Mouse (Mus musculus) Muller cell, postnatal 12 days (primary cell): ENCODE data around the gene Plg.
A peak's percentile ranks its signal among the peaks of the same experiment; 100 is the strongest.

Source experiments
- DNase-seq: peaks from one replicate; pipeline ENCODE4 v3.0.0-alpha.2; 2015; ENCODE audit errors: inconsistent ontology term

The Plg gene

GRCm38 (mm10) chr17:12385049-12385794 is 6.8 kb downstream of the Plg start:
- DNase-seq: no peak

- DNase-seq: no peak
These were observed 9.4 kb downstream of the Plg start for GRCm38 (mm10) chr17:12387781-12388180.

GRCm38 (mm10) chr17:12388239-12388638 is 9.8 kb downstream of the Plg start:
- DNase-seq: no peak

GRCm38 (mm10) chr17:12396163-12396677 is 17.8 kb downstream of the Plg start:
- DNase-seq: no peak

DNA sequence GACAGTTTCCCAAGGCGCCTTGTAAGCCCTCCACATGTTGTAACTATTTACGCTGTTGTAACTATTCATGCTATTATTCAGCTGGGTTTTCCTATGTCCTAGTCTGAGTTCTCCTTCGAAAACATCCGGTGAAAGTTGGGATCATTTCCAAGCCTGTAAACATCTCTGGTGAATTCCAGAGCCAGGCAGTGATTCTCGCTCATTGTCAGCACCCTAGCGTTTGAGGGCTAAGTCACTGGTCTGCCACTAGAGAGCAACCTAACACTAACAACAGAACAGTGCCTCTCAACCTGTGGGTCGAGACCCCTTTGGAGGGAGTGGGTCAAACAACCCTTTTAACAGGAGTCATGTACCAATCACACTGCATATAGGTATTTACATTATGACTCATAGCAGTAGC is 25.0 kb downstream of the Plg start:
- no peak for DNase-seq

DNA sequence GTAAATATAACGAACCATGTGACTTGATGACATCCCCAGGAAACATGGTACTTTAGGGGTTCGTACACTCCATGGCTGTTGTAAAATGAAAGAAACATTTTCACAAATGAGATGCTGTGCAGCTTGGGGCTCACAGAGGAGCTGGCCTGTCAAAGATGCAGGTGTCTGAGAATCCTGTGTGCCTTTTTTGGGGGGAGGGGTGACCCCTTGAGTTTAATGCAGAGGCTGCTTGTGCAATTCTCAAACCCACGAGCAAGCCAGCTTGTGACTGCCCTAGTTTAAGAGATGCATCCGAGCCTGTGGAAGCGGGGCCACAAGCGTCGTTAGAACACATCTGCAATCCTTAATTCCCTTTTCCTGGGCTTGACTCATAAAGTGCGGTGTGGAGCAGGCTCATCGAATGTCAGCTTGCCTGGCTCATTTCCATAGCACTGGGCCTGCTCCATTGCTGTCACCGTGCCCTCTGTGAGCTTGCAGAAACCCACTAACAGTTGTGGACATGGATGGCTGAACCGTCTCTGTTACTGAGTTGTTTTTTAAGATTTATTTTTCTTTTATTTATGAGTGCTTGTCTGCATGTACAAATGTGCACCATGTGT is 31.0 kb downstream of the Plg start:
- DNase-seq: no peak

GRCm38 (mm10) chr17:12412181-12412890 is 33.9 kb downstream of the Plg start:
- DNase-seq: no peak

GRCm38 (mm10) chr17:12412891-12413237 is 34.5 kb downstream of the Plg start:
- DNase-seq: no peak

DNA sequence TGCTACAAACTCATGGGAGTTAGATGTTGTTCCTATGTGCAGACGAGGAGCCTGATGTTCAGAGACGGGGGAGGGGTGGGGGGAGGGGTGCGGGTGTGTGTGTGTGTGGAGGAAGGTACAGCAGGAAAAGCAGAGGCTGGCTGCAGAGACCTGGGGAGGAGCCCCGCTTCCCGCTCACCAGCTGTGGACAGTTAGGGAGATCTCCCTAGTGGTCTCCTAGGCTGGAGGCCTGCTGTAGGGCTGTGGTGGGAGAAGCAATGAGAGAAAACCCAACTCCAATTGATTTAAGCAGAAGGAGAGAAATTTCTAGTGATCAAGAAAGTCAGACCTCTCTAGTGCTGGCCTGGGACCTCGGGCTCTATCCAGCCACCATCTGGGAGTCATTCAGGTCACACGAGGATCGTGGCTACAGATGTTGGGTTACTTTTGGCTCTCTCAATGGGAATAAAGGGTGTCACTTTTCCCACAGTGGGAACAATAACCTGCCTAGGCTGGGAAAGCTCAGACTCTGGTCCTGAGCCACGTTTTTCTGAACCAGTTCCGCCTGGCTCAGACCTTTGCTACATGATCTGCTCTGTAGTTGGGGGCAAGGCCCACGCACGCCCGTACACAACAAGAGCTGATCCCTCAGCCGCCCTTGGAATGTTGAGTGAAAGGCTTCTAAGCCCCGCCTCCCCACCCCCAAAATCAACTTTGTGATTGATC is 36.8 kb downstream of the Plg start:
- DNase-seq: no peak

- DNase-seq: no peak
These were observed 37.3 kb downstream of the Plg start for GRCm38 (mm10) chr17:12415741-12416140.

- DNase-seq: peak; percentile 40
These were observed 38.0 kb downstream of the Plg start for GRCm38 (mm10) chr17:12416250-12416895.

DNA sequence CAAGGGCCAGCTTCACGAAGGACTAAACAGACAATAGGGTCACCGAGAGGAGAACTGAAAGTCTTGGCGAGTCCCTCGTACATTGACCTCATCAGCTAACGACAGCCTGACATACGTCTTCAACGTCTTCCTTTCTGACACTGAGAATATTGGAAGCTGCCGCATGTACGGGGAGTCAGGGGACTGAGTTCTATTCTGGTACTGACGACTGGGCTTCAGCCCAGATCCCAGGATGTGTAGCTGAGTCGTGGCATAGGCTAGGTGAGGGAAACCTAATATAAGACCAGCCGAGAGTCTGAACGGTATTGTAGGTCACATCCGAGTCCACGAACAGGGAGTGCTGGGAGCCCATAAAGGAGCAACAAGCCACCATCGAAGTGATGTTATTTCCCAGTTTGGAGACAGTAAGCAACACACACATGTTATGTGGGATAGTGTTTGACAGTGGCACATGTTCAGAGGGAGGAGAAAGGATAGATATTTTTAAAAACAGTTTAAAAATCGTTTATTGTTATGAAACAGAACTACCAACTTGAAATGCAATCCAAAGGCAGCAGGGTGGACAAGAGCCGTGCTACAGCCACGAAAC is 41.2 kb downstream of the Plg start:
- DNase-seq: no peak

GRCm38 (mm10) chr17:12420886-12421574 is 42.6 kb downstream of the Plg start:
- no peak for DNase-seq

DNA sequence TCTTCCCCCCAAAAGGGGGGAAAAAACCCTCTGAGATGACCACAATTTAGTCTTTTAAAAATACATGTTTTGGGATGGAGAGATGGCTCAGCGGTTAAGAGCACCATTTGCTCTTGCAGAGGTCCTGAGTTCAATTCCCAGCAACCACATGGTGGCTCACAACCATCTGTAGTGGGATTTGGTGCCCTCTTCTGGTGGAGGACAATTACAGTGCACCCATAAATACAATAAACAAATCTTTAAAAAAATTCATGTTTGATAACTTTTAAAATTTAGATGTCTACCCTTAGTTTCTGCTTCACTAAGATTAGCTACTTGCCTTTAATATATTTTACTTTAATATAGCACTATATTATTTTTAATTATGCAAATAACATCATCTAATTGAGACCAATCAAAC is 43.7 kb downstream of the Plg start:
- no peak for DNase-seq

DNA sequence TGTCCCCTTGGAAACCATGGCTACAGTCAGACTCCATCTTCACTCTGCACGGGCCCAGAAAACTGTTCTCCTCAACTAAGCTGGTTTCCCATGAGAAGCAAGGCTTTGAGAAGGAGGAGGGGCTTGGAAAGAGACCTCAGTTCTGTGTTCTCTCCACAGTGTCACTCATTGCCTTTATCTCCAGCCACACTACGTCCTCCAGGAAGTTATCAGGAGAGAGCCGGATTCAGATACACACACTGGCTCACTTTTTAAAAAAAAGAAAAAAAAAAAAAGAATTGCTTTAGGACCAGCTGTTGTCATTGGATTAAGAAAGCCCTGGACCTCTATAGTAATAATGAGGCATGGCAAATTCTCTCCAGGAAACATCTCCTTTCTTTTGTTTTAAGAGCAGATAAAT is 48.7 kb downstream of the Plg start:
- DNase-seq: no peak

GRCm38 (mm10) chr17:12428369-12428768 is 50.0 kb downstream of the Plg start:
- DNase-seq: peak; percentile 47

- no peak for DNase-seq
These were observed 53.3 kb downstream of the Plg start for GRCm38 (mm10) chr17:12431707-12432106.

DNA sequence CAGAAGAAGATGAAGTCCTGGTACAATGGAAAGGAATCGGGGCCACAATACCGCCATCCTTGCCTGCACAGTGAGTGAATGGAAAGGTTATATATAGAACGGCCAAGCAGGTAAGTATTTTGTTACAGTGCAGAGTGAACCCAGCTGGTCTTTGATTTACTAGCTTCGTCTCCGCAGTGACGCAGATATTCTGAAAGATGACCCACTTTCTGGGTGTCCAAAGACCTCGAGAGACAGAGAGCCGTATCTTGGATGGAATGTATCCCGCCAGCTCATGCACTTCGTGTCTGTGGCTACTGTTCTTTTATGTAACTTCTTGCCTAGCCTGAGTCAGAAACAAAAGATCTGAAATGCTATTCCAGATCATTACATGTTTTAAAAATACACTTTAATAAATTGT is 59.4 kb downstream of the Plg start:
- DNase-seq: peak; percentile 70

DNA sequence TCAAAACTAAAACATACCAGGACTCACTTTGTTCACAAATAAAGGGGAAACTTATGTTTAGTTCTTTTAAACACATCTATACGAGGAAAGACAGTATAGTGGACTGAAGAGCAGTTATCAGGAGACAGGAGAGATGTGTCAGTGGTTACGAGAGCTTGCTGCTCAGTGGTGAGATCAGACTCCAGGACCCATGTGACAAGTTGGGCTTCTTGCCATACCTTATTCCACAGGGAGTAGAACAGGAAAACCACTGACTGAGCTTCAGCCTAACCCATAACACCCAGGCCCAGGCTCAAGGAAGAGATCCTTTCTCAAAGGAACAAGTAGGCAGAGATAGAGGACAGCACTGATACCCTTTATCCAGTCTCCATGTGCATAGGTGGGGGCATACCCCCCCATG is 66.2 kb downstream of the Plg start:
- DNase-seq: no peak

DNA sequence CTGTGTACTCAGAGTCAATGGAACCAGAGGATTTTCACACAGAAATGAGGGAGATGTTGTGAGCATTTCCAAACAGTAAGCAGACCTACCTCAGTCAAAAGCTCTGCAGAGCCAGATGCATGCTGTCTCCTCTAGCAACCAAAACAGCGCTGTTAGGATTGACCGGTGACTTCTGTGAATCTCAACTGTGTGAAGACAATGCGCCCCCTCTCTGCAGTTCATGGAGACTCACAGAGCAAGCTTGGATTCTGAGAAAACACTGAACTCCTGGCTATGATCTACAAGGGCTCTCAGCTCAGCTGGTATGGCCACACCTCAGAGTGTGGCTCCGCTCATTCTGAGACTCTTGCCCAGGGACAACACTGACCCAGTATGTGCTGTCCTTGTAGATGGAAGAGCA is 72.8 kb downstream of the Plg start:
- DNase-seq: no peak
